Mouse (Mus musculus) heart, embryonic 16.5 days (tissue): ENCODE results near the gene Plekhg3. TPM values are rescaled to one million over a fixed set of nuclear protein-coding genes. Genes with fewer than 3 reads are reported as not detected.

ENCODE experiments used
- ATAC-seq: fragments of 200-750 bp; cut with Nextera tagmentation; replicated peaks from 2 replicates; pipeline ENCODE4 v1.8.0; 2017; ENCODE audit warnings: moderate number of reproducible peaks; ENCODE audit not compliant: insufficient read depth, low FRiP score; ENCODE audit errors: extremely low read depth
- H3K27ac ChIP-seq: fragments of 300-500 bp; sonication (generic); 2 replicates; pipeline ENCODE4 v1.5.1; 2014; ENCODE audit warnings: mild to moderate bottlenecking, low read length, control low read depth, moderate library complexity
- H3K27me3 ChIP-seq: fragments of 300-500 bp; sonication (generic); 2 replicates; pipeline ENCODE4 v1.6.1; 2014; ENCODE audit warnings: low read length, mixed read lengths; ENCODE audit not compliant: control insufficient read depth, insufficient read depth
- H3K36me3 ChIP-seq: fragments of 300-500 bp; sonication (generic); 2 replicates; pipeline ENCODE4 v1.6.1; 2014; ENCODE audit not compliant: control insufficient read depth, insufficient read depth
- H3K4me1 ChIP-seq: fragments of 300-500 bp; sonication (generic); 2 replicates; pipeline ENCODE4 v1.6.1; 2014; ENCODE audit warnings: low read length, mixed read lengths; ENCODE audit not compliant: control insufficient read depth, insufficient read depth
- H3K4me2 ChIP-seq: fragments of 300-500 bp; sonication (generic); 2 replicates; pipeline ENCODE4 v1.6.1; 2014; ENCODE audit warnings: low read depth, mild to moderate bottlenecking, control low read depth, low read length
- H3K4me3 ChIP-seq: fragments of 300-500 bp; sonication (generic); 2 replicates; pipeline ENCODE4 v1.5.1; 2014; ENCODE audit warnings: mild to moderate bottlenecking, control low read depth, low read length
- H3K9ac ChIP-seq: fragments of 300-500 bp; sonication (generic); 2 replicates; pipeline ENCODE4 v1.6.1; 2014; ENCODE audit warnings: low read length, control low read depth
- H3K9me3 ChIP-seq: fragments of 300-500 bp; sonication (generic); replicated peaks from 2 replicates; pipeline ENCODE4 v1.6.1; 2016; ENCODE audit warnings: low read length; ENCODE audit not compliant: control insufficient read depth
- WGBS: fragments of 180-500 bp; shearing (Covaris S2); extraction: QIAGEN DNeasy Blood & Tissue Kit; methylation state at CpG from one replicate; pipeline ENCODE4 v1.1.7; 2014; 5-methylcytosine and 5-hydroxymethylcytosine counted together
- polyA plus RNA-seq: library from polyadenylated mRNA; unstranded; fragments of >200 nt; fragmentation: Nextera tagmentation; extraction: Ambion mirVana; gene quantifications from 2 replicates; pipeline ENCODE4 v1.2.1, GENCODE M21; 2015

Plekhg3 gene
- polyA plus RNA-seq, 1 experiment from 2014 or later: 6.8 TPM

DNA sequence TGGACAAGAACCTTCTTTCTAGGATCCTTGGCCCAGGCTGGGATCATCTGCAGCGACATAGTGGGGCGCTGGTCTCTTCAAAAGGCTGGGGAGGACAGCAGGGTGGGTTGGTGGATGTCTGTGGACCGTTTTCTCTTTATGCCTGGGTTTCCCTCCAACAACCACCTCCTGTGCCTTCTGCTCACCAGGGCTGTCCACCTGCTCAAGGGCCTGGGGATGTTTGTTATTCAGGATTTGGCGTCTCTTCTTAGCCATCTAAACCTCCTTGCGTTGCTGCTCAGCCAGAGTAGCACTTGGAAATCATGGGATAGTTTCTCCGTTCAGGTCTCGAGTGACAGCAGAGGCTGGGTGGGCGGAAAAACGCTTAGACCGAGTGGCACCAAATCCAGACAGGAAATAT is 35.6 kb downstream of the Plekhg3 start:
- 84% methylated on average over 10 of the region's 10 CpGs for WGBS
- no peak overlapping the region for H3K4me3 ChIP-seq
- no peak overlapping the region for H3K4me2 ChIP-seq
- H3K4me1 ChIP-seq: peaks cover 3% of the 10 kb centered on the region; the same call in 1 of the 2 replicates
- ATAC-seq: no peak
- no peak overlapping the region for H3K9ac ChIP-seq
- H3K9me3 ChIP-seq: 0 out of 2 replicates have a peak, but pooled peaks cover 2% of the 10 kb centered on the region
- H3K27ac ChIP-seq: no peak overlapping the region
- H3K27me3 ChIP-seq: no peaks in the 10 kb centered on the region
- H3K36me3 ChIP-seq: peaks cover 43% of the 10 kb centered on the region

DNA sequence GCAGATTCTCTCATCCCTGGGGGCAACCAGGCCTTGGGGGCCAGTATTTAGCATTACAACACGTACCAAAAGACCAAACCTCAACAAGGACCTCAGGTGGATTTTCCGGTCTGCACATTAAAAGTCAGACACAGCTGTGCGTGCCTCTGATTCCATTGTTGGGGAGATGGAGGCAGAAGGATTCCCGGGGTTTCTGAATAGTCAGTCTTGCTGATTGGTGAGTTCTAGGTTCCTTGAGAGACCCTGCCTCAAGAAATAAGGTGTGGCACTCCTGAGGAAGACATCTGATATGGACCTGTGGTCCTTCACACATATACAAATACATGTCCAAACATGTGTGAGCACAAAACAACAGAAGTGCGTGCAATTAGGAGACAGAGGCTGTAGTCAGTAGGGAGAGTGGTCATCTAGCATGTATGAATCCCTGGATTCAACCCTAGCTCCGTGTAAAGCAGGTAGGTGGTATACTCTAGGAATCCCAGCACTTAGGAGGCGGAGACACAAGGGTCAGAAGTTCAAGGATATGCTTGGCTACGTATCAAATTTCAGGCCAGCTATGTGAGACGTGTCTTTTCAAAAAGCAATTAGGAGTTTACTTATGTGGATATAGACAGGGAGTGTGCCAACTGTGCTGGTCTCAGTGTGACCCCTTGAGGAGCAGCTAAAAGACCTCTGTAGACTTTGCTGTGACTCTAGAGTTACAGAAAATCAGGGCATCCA is 39.7 kb downstream of the Plekhg3 start:
- 64% methylated on average over 9 of the region's 9 CpGs for WGBS
- no peak overlapping the region for H3K9ac ChIP-seq
- peaks cover 3% of the 10 kb centered on the region; the same call in 1 of the 2 replicates for H3K4me1 ChIP-seq
- H3K27me3 ChIP-seq: no peaks in the 10 kb centered on the region
- H3K27ac ChIP-seq: no peak overlapping the region
- 0 out of 2 replicates have a peak, but pooled peaks cover 2% of the 10 kb centered on the region for H3K9me3 ChIP-seq
- peaks cover 34% of the 10 kb centered on the region for H3K36me3 ChIP-seq
- H3K4me3 ChIP-seq: no peak overlapping the region
- H3K4me2 ChIP-seq: no peak overlapping the region
- no peak for ATAC-seq

- 79% methylated on average over 10 of the region's 10 CpGs for WGBS
Observed at GRCm38 (mm10) chr12:76571266-76571665, 40.6 kb downstream of the Plekhg3 start.

DNA sequence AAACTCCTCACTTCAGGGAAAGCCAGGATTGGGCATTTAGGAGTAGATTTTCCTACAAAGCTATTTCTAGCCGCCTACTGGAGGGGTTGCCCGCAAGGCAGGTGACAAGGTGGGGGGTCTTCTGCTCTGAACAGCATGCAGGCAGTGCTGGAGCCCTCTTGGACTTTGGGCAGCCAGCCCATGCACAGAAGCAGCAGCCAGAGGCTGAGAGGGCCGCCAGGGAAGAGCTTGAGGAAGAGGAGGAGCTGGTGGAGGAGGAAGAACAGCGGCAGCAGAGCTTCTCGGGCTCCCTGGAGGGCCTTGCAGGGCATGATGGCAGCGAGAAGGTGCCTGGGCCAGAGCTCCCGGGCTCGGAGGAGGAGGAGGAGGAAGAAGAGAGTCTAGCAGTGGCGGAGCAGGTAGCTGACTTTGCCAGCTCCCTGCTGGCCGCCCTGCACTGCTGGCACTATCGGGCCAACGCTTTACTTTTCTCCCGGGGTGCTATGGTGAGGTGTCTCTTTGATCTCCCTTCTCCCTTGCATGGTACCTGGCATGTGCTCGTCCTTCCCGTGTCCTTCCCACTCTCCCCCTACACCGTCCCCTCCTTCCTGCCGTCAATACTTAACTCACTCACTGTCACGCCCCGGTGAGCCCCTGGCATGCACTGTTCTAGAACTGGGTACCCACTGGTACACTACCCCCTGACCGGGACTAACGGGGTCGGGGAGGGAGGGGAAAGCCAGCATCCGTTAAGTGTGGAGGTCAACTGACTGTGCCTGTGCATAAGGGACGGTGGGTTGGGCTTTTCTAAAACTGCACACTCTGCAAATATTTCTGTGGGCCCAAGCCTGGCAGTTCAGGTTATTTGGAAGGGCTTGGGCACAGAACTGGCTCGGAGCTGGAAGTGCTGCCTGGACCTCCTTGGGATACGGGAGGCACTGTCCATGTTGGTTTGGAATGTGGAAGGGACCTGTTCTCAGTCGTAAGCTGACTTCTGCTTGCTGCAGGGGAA is 41.9 kb downstream of the Plekhg3 start:
- no peak overlapping the region for H3K4me2 ChIP-seq
- H3K27me3 ChIP-seq: no peaks in the 10 kb centered on the region
- ATAC-seq: no peak
- no peak overlapping the region for H3K27ac ChIP-seq
- no peaks in the 10 kb centered on the region for H3K9me3 ChIP-seq
- H3K4me3 ChIP-seq: no peak overlapping the region
- peaks cover 3% of the 10 kb centered on the region; the same call in 1 of the 2 replicates for H3K4me1 ChIP-seq
- no peak overlapping the region for H3K9ac ChIP-seq
- WGBS: 78% methylated on average over 27 of the region's 27 CpGs
- peaks cover 34% of the 10 kb centered on the region for H3K36me3 ChIP-seq

More at GRCm38 (mm10) chr12:76571266-76571665, 40.6 kb downstream of the Plekhg3 start:
- Histone ChIP-seq H3K9ac (no peak overlapping the region), H3K27ac (no peak overlapping the region), H3K9me3 (0 out of 2 replicates have a peak, but pooled peaks cover 2% of the 10 kb centered on the region), H3K4me3 (no peak overlapping the region), H3K27me3 (no peaks in the 10 kb centered on the region), H3K36me3 (peaks cover 35% of the 10 kb centered on the region), H3K4me2 (no peak overlapping the region), H3K4me1 (peaks cover 3% of the 10 kb centered on the region; the same call in 1 of the 2 replicates)
- ATAC-seq: no peak

DNA sequence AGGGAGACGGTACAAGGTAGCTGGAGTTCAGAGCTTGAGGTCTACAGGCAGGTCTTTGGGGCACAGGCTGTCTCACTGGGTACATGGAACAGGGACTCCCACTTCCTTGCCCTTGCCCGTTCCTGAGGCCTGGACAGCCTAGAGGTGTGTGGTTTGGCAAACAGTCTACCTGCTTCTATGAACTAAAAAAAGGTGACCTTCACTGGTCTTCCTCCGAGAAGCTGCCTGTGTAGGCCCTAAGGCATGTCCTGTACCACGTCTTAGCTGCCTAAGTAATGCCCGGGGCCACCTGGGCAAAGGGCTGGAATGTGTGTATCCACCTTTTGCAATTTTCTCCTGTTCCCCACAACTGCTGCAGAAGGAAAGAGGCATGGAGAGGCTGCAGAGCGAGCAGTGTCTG is 42.7 kb downstream of the Plekhg3 start:
- H3K4me3 ChIP-seq: no peak overlapping the region
- no peaks in the 10 kb centered on the region for H3K9me3 ChIP-seq
- no peak for ATAC-seq
- no peak overlapping the region for H3K9ac ChIP-seq
- peaks cover 3% of the 10 kb centered on the region; the same call in 1 of the 2 replicates for H3K4me1 ChIP-seq
- peaks cover 38% of the 10 kb centered on the region for H3K36me3 ChIP-seq
- H3K27me3 ChIP-seq: no peaks in the 10 kb centered on the region
- 90% methylated on average over 6 of the region's 6 CpGs for WGBS
- H3K27ac ChIP-seq: no peak overlapping the region
- H3K4me2 ChIP-seq: no peak overlapping the region

DNA sequence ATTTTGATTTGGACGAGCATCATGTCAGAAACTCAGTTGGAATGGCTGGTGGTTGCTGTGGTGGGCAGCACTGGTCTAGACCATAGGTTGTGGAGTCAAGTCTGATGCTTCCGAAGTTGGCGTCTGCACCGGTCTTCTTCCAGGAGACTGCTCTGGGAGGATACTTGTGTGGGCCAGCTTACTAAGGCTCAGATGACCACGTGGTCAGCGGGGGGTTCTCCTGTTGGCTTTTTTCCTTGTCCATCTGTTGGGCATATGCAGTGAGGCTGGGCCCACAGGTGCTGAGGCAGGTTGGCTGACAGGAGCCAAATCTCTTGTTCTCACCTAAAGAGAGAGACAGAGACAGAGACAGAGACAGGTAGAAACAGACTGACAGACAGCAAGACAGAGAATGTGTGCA is 44.1 kb downstream of the Plekhg3 start:
- H3K9ac ChIP-seq: no peak overlapping the region
- 88% methylated on average over 6 of the region's 6 CpGs for WGBS
- H3K9me3 ChIP-seq: no peaks in the 10 kb centered on the region
- peaks cover 3% of the 10 kb centered on the region; the same call in 1 of the 2 replicates for H3K4me1 ChIP-seq
- peaks cover 35% of the 10 kb centered on the region for H3K36me3 ChIP-seq
- no peaks in the 10 kb centered on the region for H3K27me3 ChIP-seq
- no peak overlapping the region for H3K4me2 ChIP-seq
- ATAC-seq: no peak
- no peak overlapping the region for H3K4me3 ChIP-seq
- no peak overlapping the region for H3K27ac ChIP-seq

- peaks cover 35% of the 10 kb centered on the region for H3K36me3 ChIP-seq
Observed at GRCm38 (mm10) chr12:76576061-76576460, 45.4 kb downstream of the Plekhg3 start.

DNA sequence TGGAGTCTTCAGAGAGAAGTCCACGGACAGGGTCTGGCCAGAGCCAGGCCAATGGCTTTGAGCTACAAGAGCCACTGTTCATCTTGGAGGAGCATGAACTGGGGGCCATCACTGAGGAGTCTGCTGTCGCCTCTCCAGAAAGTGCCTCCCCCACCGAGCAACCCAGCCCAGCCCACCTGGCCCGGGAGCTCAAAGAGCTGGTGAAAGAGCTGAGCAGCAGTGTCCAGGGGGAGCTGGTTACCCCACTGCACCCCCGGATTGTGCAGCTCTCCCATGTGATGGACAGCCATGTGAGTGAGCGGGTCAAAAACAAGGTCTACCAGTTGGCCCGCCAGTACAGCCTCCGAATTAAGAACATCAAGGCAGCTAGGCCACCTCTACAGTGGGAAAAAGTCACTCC is 46.1 kb downstream of the Plekhg3 start:
- 95% methylated on average over 8 of the region's 8 CpGs for WGBS
- Histone ChIP-seq H3K4me3 (no peak overlapping the region), H3K36me3 (peaks cover 35% of the 10 kb centered on the region), H3K9ac (no peak overlapping the region), H3K9me3 (no peaks in the 10 kb centered on the region), H3K27me3 (no peaks in the 10 kb centered on the region), H3K4me2 (no peak overlapping the region), H3K27ac (no peak overlapping the region), H3K4me1 (no peaks in the 10 kb centered on the region)
- ATAC-seq: no peak

More at GRCm38 (mm10) chr12:76576061-76576460, 45.4 kb downstream of the Plekhg3 start:
- H3K9me3 ChIP-seq: no peaks in the 10 kb centered on the region
- H3K4me3 ChIP-seq: no peak overlapping the region
- no peak overlapping the region for H3K4me2 ChIP-seq
- H3K4me1 ChIP-seq: no peaks in the 10 kb centered on the region
- H3K27me3 ChIP-seq: no peaks in the 10 kb centered on the region
- no peak overlapping the region for H3K27ac ChIP-seq
- H3K9ac ChIP-seq: no peak overlapping the region
- no peak for ATAC-seq
- 66% methylated on average over 9 of the region's 9 CpGs for WGBS
